Mouse (Mus musculus): ENCODE results near the gene Dll1. TPM values are rescaled to one million over a fixed set of nuclear protein-coding genes. Genes with fewer than 3 reads are reported as not detected.

Gene Dll1
- polyA plus RNA-seq (2017; shearing (Covaris generic)), result 0.15 TPM

DNA sequence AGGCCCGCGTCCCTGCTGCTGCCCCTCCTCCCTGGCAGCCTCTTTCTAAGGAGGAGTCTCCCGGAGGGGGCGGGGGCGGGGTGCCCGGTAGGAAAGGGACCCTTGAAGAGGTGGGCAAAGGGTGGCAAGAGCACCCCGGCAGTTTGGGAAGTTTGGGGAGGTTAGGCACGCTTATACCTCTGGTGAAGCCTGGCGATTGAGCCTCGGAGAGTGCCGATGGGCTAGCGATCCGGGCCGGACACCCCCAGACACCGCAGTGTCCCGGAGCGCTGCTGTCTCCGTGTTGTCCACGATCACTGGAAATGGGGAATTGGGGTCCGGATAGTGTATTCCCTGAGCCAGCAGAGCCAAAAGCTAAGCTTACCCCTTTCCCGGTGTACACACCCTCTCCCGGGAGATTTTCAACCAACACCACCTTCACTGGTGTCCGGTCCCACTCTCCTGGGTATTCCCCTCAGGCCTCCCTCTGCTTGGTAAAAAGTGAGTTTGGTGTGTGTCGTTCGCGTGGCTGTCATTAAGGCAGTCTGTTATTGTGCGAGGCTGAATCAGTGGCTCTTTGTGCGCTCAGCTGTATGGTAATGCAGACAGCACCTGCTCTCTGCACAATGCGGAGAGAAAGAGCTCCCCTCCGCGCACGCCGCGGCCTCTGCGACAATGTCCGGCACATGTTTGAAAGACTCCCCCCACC, at the start of gene Dll1:
Dll1 (minus strand) TSS at position 379 of the 688 bp plus-strand sequence.

DNA sequence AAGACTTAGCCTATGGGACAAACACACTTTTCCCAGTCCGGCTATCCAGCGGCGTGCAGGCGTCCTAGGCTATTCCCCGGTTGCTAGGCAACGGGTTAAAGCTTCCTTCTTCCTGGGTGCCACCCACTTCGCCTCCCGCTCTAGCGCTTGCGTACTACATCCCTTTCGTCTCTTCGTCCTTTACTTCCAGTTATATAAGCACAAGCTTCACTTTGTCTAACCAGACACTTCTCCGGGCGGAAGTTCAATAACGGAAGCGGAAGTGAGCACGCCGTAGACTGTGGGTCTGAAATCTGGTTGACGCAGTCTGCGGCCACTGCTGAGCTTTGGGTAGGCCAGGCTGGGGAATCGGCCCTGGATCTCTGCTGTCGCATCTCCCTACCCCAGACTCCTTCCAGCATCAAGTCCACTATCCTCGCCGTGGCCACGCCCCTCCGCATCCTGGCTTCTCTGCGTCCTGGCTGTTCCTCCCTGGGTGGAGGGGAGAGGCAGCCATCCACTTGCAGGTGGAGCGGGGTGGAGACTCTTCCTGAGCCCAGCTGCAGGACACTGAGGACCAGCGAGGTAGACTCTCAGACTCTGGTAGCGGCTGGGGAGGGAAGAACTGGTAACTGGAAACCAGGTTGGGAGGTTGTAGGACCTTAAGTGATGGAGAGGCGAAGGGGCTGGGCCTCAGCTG, 19.5 kb upstream of the Dll1 start, which contains the start of gene Fam120b:
Fam120b (plus strand) TSS at position 206 of the 679 bp plus-strand sequence.

Other genes starting within 250 kb of the Dll1 start
- 58.2 TPM for gene Fam120b, start 19.3 kb upstream of the Dll1 start, polyA plus RNA-seq (2017; shearing (Covaris generic))
- 305 TPM for gene Psmb1, start 122.9 kb upstream of the Dll1 start, polyA plus RNA-seq (2017; shearing (Covaris generic))
- gene Tbp, start 123.0 kb upstream of the Dll1 start, polyA plus RNA-seq (2017; shearing (Covaris generic)), result 62.5 TPM
- gene Pdcd2, start 150.4 kb upstream of the Dll1 start, polyA plus RNA-seq (2017; shearing (Covaris generic)), result 23.1 TPM
- gene Prdm9, start 187.5 kb upstream of the Dll1 start, polyA plus RNA-seq (2017; shearing (Covaris generic)), result 10.2 TPM

All from CD4-positive, CD25-positive, alpha-beta regulatory T cell, adult 9 weeks (primary cell).